Mouse (Mus musculus) liver, adult (tissue): ENCODE measurements around the gene Pnliprp2.

Experiments used
- GATA4 ChIP-seq: IDR thresholded peaks from 2 replicates; pipeline ENCODE4 v1.6.1; 2014; ENCODE audit warnings: mild to moderate bottlenecking, low read length; ENCODE audit not compliant: insufficient replicate concordance

The Pnliprp2 gene

GRCm38 (mm10) chr19:58822454-58823200, 63.1 kb downstream of the Pnliprp2 start:
- no peak for TF ChIP-seq GATA4

GRCm38 (mm10) chr19:58823301-58823700, 63.8 kb downstream of the Pnliprp2 start:
- no peak for TF ChIP-seq GATA4

- no peak for TF ChIP-seq GATA4
Observed at GRCm38 (mm10) chr19:58824316-58824715, 64.8 kb downstream of the Pnliprp2 start.
